Mouse (Mus musculus) hindbrain, embryonic 11.5 days (tissue): ENCODE results near the gene Itpkb. TPM values are rescaled to one million over a fixed set of nuclear protein-coding genes. Genes with fewer than 3 reads are reported as not detected.

Experiments used
- ATAC-seq: fragments of 200-750 bp; cut with Nextera tagmentation; 2 replicates; pipeline ENCODE4 v1.8.0; 2017; ENCODE audit warnings: mild to moderate bottlenecking, moderate TSS enrichment, moderate library complexity; ENCODE audit not compliant: low FRiP score
- DNase-seq: peaks from one replicate; pipeline ENCODE4 v3.0.0-alpha.2; 2015; ENCODE audit warnings: low spot score
- H3K27ac ChIP-seq: fragments of 300-500 bp; sonication (generic); 2 replicates; pipeline ENCODE4 v1.5.1; 2014; ENCODE audit warnings: mild to moderate bottlenecking, low read depth, low read length
- H3K27me3 ChIP-seq: fragments of 300-500 bp; sonication (generic); 2 replicates; pipeline ENCODE4 v1.6.1; 2014; ENCODE audit warnings: mild to moderate bottlenecking, low read length, moderate library complexity, mixed read lengths; ENCODE audit not compliant: control insufficient read depth, insufficient read depth
- H3K36me3 ChIP-seq: fragments of 300-500 bp; sonication (generic); 2 replicates; pipeline ENCODE4 v1.6.1; 2014; ENCODE audit warnings: mild to moderate bottlenecking, low read length, moderate library complexity, mixed read lengths; ENCODE audit not compliant: control insufficient read depth, insufficient read depth
- H3K4me1 ChIP-seq: fragments of 300-500 bp; sonication (generic); replicated peaks from 2 replicates; pipeline ENCODE4 v1.6.1; 2014; ENCODE audit warnings: low read length, mixed read lengths; ENCODE audit not compliant: control insufficient read depth, insufficient read depth
- H3K4me2 ChIP-seq: fragments of 300-500 bp; sonication (generic); replicated peaks from 2 replicates; pipeline ENCODE4 v1.6.1; 2014; ENCODE audit warnings: mild to moderate bottlenecking, low read depth, low read length
- H3K4me3 ChIP-seq: fragments of 300-500 bp; sonication (generic); 2 replicates; pipeline ENCODE4 v1.5.1; 2014; ENCODE audit warnings: low read depth, low read length
- H3K9ac ChIP-seq: fragments of 300-500 bp; sonication (generic); 2 replicates; pipeline ENCODE4 v1.6.1; 2014; ENCODE audit warnings: low read depth, low read length
- H3K9me3 ChIP-seq: fragments of 300-500 bp; sonication (generic); 2 replicates; pipeline ENCODE4 v1.6.1; 2016; ENCODE audit warnings: low read length; ENCODE audit not compliant: control insufficient read depth
- WGBS: fragments of 180-500 bp; shearing (Covaris S2); extraction: QIAGEN DNeasy Blood & Tissue Kit; methylation state at CpG from one replicate; pipeline ENCODE4 v1.1.7; 2014; 5-methylcytosine and 5-hydroxymethylcytosine counted together
- polyA plus RNA-seq: library from polyadenylated mRNA; unstranded; fragments of >200 nt; fragmentation: Nextera tagmentation; extraction: Ambion mirVana; gene quantifications from 2 replicates; pipeline ENCODE4 v1.2.1, GENCODE M21; 2014

Itpkb gene
- polyA plus RNA-seq, 1 experiment from 2014 or later, result 4.3 TPM

GRCm38 (mm10) chr1:180312286-180312685 is 18.0 kb upstream of the Itpkb start:
- ATAC-seq (no peak), DNase-seq (no peak)
- Histone ChIP-seq H3K9ac (no peak overlapping the region; the same call in 1 of the 2 replicates), H3K9me3 (no peaks in the 10 kb centered on the region), H3K4me2 (no peak overlapping the region), H3K4me3 (no peak overlapping the region), H3K27ac (peak overlapping the region; percentile 80), H3K4me1 (0 out of 2 replicates have a peak, but pooled peaks cover 2% of the 10 kb centered on the region), H3K27me3 (no peaks in the 10 kb centered on the region), H3K36me3 (no peaks in the 10 kb centered on the region)
- 42% methylated on average over 6 of the region's 6 CpGs for WGBS

- ATAC-seq (peak; percentile 86), DNase-seq (peak; percentile 85)
- peak overlapping the region; percentile 80 for H3K27ac ChIP-seq
- no peaks in the 10 kb centered on the region for H3K36me3 ChIP-seq
- H3K4me3 ChIP-seq, result no peak overlapping the region
- no peaks in the 10 kb centered on the region for H3K27me3 ChIP-seq
- WGBS, result 23% methylated on average over 6 of the region's 6 CpGs
- no peaks in the 10 kb centered on the region for H3K9me3 ChIP-seq
- H3K4me1 ChIP-seq, result 0 out of 2 replicates have a peak, but pooled peaks cover 2% of the 10 kb centered on the region
- peak overlapping the region; percentile 28; the same call in 1 of the 2 replicates for H3K9ac ChIP-seq
- peak overlapping the region; percentile 44 for H3K4me2 ChIP-seq
Measured at GRCm38 (mm10) chr1:180312792-180313311, 17.4 kb upstream of the Itpkb start.

GRCm38 (mm10) chr1:180313517-180314440 is 16.5 kb upstream of the Itpkb start:
- Histone ChIP-seq H3K4me2 (peak overlapping the region; percentile 44), H3K4me1 (0 out of 2 replicates have a peak, but pooled peaks cover 2% of the 10 kb centered on the region), H3K27ac (peak overlapping the region; percentile 80; the same call in 1 of the 2 replicates), H3K36me3 (no peaks in the 10 kb centered on the region), H3K9ac (0 out of 2 replicates have a peak overlapping the region, but pooled peaks have one; percentile 38), H3K4me3 (peak overlapping the region; percentile 24; the same call in 1 of the 2 replicates), H3K9me3 (no peaks in the 10 kb centered on the region), H3K27me3 (no peaks in the 10 kb centered on the region)
- 13% methylated on average over 20 of the region's 20 CpGs for WGBS
- peak; percentile 64 for DNase-seq
- ATAC-seq, result peak; percentile 58

- ATAC-seq (no peak), DNase-seq (no peak)
- 88% methylated on average over 11 of the region's 11 CpGs for WGBS
- 0 out of 2 replicates have a peak, but pooled peaks cover 2% of the 10 kb centered on the region for H3K4me1 ChIP-seq
- no peak overlapping the region for H3K4me3 ChIP-seq
- no peaks in the 10 kb centered on the region for H3K9me3 ChIP-seq
- H3K4me2 ChIP-seq, result no peak overlapping the region
- H3K27ac ChIP-seq, result no peak overlapping the region
- H3K36me3 ChIP-seq, result no peaks in the 10 kb centered on the region
- H3K27me3 ChIP-seq, result no peaks in the 10 kb centered on the region
- no peak overlapping the region for H3K9ac ChIP-seq
Measured at GRCm38 (mm10) chr1:180314641-180315040, 15.6 kb upstream of the Itpkb start.

GRCm38 (mm10) chr1:180315127-180315526 is 15.2 kb upstream of the Itpkb start:
- Histone ChIP-seq H3K9me3 (no peaks in the 10 kb centered on the region), H3K4me3 (no peak overlapping the region), H3K27ac (no peak overlapping the region), H3K27me3 (no peaks in the 10 kb centered on the region), H3K4me2 (no peak overlapping the region), H3K9ac (no peak overlapping the region), H3K36me3 (no peaks in the 10 kb centered on the region), H3K4me1 (0 out of 2 replicates have a peak, but pooled peaks cover 2% of the 10 kb centered on the region)
- ATAC-seq (no peak), DNase-seq (no peak)
- WGBS, result 83% methylated on average over 3 of the region's 3 CpGs

- Histone ChIP-seq H3K4me1 (no peaks in the 10 kb centered on the region), H3K27ac (no peak overlapping the region), H3K9ac (no peak overlapping the region), H3K9me3 (no peaks in the 10 kb centered on the region), H3K27me3 (no peaks in the 10 kb centered on the region), H3K36me3 (no peaks in the 10 kb centered on the region), H3K4me2 (no peak overlapping the region), H3K4me3 (no peak overlapping the region)
- DNase-seq, result no peak
- no peak for ATAC-seq
- WGBS, result 78% methylated on average over 4 of the region's 4 CpGs
Measured at GRCm38 (mm10) chr1:180317450-180317849, 12.8 kb upstream of the Itpkb start.

- WGBS, result 83% methylated on average over 5 of the region's 5 CpGs
- Histone ChIP-seq H3K36me3 (no peaks in the 10 kb centered on the region), H3K4me2 (no peak overlapping the region), H3K9ac (no peak overlapping the region), H3K9me3 (no peaks in the 10 kb centered on the region), H3K27ac (no peak overlapping the region), H3K4me3 (no peak overlapping the region), H3K27me3 (no peaks in the 10 kb centered on the region), H3K4me1 (no peaks in the 10 kb centered on the region)
- DNase-seq (no peak), ATAC-seq (no peak)
Measured at GRCm38 (mm10) chr1:180318407-180318806, 11.9 kb upstream of the Itpkb start.

- Histone ChIP-seq H3K27me3 (no peaks in the 10 kb centered on the region), H3K4me1 (no peaks in the 10 kb centered on the region), H3K9ac (no peak overlapping the region), H3K4me2 (no peak overlapping the region), H3K27ac (no peak overlapping the region), H3K9me3 (no peaks in the 10 kb centered on the region), H3K4me3 (no peak overlapping the region), H3K36me3 (no peaks in the 10 kb centered on the region)
- DNase-seq (no peak), ATAC-seq (no peak; the same call in 1 of the 2 replicates)
- WGBS, result 11% methylated on average over 10 of the region's 10 CpGs
Measured at GRCm38 (mm10) chr1:180319895-180320294, 10.4 kb upstream of the Itpkb start.
